Mouse (Mus musculus) liver, adult (tissue): ENCODE measurements around the gene Zfhx3.

Source experiments
- GATA4 ChIP-seq: IDR thresholded peaks from 2 replicates; pipeline ENCODE4 v1.6.1; 2014; ENCODE audit warnings: mild to moderate bottlenecking, low read length; ENCODE audit not compliant: insufficient replicate concordance

The Zfhx3 gene

GRCm38 (mm10) chr8:108043618-108044017 lies 101.2 kb downstream of the Zfhx3 start:
- no peak for TF ChIP-seq GATA4

GRCm38 (mm10) chr8:108044185-108044584 lies 101.7 kb downstream of the Zfhx3 start:
- no peak for TF ChIP-seq GATA4

- TF ChIP-seq GATA4 = no peak
These were observed 113.8 kb downstream of the Zfhx3 start for GRCm38 (mm10) chr8:108056241-108056640.

- no peak for TF ChIP-seq GATA4
These were observed 119.5 kb downstream of the Zfhx3 start for GRCm38 (mm10) chr8:108061972-108062371.

GRCm38 (mm10) chr8:108067111-108067510 lies 124.7 kb downstream of the Zfhx3 start:
- no peak for TF ChIP-seq GATA4

- TF ChIP-seq GATA4 = no peak
These were observed 125.8 kb downstream of the Zfhx3 start for GRCm38 (mm10) chr8:108068195-108068594.

GRCm38 (mm10) chr8:108070438-108070837 lies 128.0 kb downstream of the Zfhx3 start:
- no peak for TF ChIP-seq GATA4

GRCm38 (mm10) chr8:108072126-108072746 lies 129.8 kb downstream of the Zfhx3 start:
- TF ChIP-seq GATA4 = no peak

GRCm38 (mm10) chr8:108072853-108073252 lies 130.4 kb downstream of the Zfhx3 start:
- no peak for TF ChIP-seq GATA4

GRCm38 (mm10) chr8:108075176-108075575 lies 132.7 kb downstream of the Zfhx3 start:
- no peak for TF ChIP-seq GATA4

- TF ChIP-seq GATA4 = no peak
These were observed 136.3 kb downstream of the Zfhx3 start for GRCm38 (mm10) chr8:108078726-108079125.

- TF ChIP-seq GATA4 = no peak
These were observed 144.5 kb downstream of the Zfhx3 start for GRCm38 (mm10) chr8:108086913-108087312.

- TF ChIP-seq GATA4 = no peak
These were observed 147.2 kb downstream of the Zfhx3 start for GRCm38 (mm10) chr8:108089632-108090031.

- no peak for TF ChIP-seq GATA4
These were observed 156.2 kb downstream of the Zfhx3 start for GRCm38 (mm10) chr8:108098598-108098997.

GRCm38 (mm10) chr8:108101131-108101530 lies 158.7 kb downstream of the Zfhx3 start:
- TF ChIP-seq GATA4 = no peak

- TF ChIP-seq GATA4 = no peak
These were observed 159.8 kb downstream of the Zfhx3 start for GRCm38 (mm10) chr8:108101978-108102865.
